Mouse (Mus musculus) adipocyte (in vitro differentiated cells): Measurements from ENCODE around the gene Fastkd5.
"Not testable (repeated sequence)": the region's sequence is repeated elsewhere in the genome, so short reads cannot be mapped to it uniquely, and the experiment has no call there.

Experiments used
- DNase-seq: peaks from one replicate; pipeline ENCODE4 v3.0.0-alpha.2; 2016; ENCODE audit warnings: low spot score

Gene Fastkd5

DNA sequence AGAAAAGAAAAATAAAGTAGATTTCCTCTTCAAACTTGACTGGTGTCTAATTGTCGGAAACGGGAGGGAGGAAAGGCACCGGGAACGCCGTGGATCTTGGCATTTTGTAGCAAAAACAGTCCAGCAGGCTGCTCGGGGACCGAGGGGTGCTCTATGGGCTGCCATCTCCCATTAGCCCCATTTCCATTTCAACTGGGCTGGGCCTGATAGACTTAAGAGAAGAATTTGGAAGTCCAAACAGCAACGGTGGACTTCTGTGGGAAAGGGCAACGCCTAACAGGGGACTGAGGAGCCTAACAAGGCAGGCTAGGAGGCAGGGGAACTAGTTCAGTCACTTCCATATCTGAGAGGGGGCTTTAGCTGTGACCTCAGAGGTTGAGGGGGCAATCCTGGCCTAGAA lies 52.8 kb downstream of the Fastkd5 start:
- no peak for DNase-seq

DNA sequence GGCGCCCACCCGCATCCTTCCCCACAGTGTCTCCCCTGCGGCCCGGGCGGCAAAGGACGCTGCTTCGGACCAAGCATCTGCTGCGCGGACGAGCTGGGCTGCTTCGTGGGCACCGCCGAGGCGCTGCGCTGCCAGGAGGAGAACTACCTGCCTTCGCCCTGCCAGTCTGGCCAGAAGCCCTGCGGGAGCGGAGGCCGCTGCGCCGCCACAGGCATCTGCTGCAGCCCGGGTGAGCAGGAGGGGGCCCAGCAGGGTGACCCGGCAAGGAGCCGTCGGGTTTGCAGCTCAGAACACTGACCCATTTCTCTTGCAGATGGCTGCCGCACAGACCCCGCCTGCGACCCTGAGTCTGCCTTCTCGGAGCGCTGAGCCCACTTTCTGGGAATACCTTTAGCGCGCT lies 53.3 kb downstream of the Fastkd5 start:
- DNase-seq = not testable (repeated sequence)

DNA sequence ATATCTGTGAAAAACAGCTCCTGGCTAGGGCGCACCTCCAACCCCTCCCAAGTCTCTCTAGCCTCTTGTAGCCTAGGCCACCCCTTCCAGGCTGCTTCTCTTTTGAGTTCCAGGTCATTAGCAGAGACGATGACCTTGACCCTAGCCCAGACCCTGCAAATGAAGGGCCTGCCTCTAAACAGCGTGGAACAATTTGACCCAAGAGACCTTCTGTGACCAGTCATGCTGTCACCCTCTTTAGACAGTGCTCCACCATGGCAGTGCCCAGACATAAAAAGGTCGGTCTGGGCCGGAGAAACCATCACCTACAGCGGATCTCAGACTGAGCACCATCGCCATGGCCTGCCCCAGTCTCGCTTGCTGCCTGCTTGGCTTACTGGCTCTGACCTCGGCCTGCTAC lies 54.0 kb downstream of the Fastkd5 start, which contains the start of gene Oxt:
Gene Oxt, plus strand, starts transcription at position 301 of the 400 bp plus-strand sequence.
- DNase-seq = no peak

DNA sequence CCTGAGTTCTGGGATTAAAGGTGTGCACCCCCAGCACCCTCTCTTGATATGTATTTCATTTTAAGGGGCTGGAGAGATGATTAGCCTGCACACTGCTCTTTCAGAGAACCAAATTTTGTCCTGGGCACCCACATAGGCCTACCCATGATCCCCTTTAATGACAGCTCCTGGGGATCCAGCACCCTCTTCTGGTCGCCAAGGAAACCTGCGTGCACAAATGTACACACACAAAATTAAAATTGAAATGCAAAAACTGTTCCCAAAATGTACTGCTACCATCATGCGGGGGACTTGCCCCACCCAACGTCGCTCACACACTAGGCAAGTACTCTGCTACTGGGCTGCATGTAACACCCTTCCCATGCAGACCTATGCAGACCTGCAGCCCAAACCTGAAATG lies 54.9 kb downstream of the Fastkd5 start:
- no peak for DNase-seq

DNA sequence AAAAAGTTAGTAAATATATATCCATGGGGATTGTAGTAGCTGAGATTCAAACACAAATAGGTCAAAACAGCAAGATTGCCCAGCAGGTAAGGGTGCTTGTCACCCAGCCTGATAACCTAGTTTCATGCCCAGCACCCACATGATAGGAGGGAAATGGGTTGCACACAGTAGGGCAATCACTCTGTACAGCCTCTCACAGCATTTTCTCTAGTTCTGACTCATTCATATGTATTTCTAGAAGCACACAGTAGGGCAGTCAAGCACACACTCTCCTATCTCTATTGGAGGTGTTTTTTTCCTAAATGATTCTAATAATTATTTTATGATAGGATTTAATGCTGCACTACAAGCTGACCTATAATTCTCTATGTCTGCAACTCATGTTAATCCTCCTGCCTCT lies 59.9 kb downstream of the Fastkd5 start:
- DNase-seq = no peak

DNA sequence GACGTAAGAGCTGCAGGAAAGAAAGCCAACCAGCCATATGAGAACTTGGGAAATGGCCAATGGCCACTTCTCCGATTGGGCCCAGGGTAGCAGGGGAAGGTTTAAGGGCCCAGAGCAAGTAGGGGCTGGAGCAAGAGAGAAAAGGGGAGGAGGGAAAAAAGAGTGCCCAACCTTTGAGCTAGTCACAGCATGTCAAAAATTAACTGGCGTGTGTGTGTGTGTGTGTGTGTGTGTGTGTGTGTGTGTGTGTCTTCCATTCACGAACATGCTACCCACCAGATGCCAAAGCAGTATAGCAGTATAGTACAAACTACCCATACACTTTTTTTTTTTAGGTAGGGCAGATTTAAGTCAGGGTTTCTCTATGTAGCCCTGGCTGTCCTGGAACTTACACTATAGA lies 60.9 kb downstream of the Fastkd5 start:
- peak; percentile 78 for DNase-seq

DNA sequence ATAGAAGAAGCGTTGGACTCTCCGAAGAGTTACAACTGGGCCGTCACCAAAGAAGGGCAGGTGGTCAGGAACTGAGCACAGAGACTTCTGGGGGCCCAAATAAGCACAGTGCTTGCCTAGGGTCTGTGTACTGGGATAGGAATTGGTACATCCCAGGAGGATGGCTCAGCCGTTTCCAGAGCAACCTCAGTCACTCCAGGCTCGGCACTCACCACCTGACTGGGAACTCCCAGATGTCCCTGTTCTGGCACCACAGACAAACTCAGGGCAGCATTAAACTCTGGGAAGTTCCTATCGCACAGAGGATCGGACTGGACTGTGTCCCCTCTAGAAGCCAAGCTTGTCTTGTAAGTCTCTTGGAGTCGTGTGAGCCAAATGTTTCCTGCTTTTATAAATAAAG lies 64.8 kb downstream of the Fastkd5 start:
- DNase-seq = no peak

DNA sequence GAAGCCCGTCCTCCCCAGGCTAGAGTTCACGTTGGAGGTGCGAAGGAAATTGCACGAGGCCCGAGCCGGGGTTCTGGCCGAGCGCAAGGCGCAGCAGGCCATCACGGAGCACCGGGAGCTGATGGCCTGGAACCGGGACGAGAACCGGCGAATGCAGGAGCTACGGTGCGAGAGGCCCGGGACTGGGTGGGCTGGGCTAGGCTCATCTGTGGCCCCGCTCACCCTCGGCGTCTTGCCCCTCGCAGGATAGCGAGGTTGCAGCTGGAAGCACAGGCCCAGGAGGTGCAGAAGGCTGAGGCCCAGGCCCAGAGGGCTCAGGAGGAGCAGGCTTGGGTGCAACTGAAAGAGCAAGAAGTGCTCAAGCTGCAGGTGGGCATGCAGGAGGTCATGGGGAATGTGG lies 65.8 kb downstream of the Fastkd5 start:
- DNase-seq = no peak
